Mouse (Mus musculus): ENCODE data around the gene 4930578C19Rik.
"Not testable (repeated sequence)": the region's sequence is repeated elsewhere in the genome, so short reads cannot be mapped to it uniquely, and the experiment has no call there.

Gene 4930578C19Rik

DNA sequence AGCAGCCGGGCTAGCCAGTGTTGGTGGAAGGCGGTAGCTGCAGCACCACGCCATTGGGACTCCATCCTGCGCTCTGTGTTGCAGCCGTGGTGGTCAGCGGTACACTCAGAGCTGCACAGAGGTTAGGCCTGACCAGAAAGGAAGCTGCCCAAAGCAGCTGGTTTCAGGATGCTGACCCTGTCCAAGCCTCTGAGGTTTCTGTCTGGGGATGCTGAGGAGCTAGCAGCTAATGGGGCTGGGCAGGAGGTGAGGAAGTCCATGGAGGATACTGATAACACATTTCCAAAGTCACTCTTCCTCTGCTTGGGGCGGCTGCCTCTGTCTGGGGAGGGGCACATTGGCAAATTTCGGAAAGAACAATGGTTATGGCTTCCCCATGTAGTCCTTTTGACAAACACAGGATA lies at the start of gene 4930578C19Rik:
TSS of gene 4930578C19Rik (minus strand) at position 200 of the 404 bp plus-strand sequence.
- no peak for DNase-seq (ENCODE audit: low read depth, low spot score)

DNA sequence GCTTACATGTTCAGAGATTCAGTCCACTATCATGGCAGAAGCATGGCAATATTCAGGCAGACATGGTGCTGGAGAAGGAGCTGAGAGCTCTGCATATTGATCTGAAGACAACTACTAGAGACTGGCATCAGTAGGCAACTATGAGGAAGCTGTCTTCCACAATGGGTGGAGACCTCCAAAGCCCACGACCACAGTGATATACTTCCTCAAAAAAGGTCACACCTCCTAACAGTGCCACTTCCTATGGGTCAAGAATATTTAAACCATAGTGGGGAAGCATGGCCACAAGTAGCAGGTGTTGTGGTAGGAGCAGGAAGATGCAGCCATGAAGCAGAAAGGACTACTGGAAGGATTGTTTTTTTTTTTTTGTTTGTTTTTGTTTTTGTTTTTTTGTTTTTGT lies 6.5 kb upstream of the 4930578C19Rik start:
- DNase-seq (ENCODE audit: low read depth, low spot score), result no peak

DNA sequence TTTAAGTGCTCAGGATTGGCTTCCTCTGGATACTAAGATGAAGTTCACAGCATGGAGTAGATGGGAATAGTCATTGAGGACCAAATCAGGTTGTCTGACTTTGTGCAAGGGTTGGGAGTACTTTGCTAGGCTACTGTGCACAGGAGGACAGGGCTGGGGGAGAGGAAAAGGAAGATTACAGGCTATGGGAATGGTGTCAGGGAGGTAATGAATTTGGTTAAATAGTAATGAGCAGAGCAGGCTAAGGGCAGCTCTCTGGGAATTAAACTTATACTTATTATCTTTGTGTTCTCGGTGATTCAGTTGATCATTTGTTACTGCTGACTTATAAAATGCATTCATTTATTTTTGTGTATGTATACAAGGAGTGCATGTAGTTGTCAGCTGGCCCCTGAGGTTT lies 1.7 kb upstream of the 4930578C19Rik start:
- no peak for DNase-seq (ENCODE audit: low read depth, low spot score)

DNA sequence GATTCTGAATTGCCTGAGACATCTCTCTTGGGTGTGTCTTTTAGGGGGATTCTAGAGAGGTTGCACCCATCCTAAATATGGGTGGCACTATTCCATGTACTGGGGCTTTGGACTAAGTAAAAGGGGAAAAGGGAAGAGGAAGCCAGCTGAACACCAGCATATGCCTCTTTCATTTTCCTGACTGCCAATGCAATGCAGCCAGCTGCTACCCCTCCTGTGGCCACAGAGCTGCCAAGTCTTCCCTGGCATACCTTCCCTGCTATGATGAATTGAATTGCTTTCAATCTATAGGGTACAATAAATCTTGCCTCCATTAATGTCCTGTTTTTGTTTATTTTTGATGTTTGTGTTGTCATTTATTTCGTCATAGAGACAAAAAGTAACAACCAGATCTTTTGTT lies 9.6 kb downstream of the 4930578C19Rik start:
- DNase-seq (ENCODE audit: low read depth, low spot score), result no peak

DNA sequence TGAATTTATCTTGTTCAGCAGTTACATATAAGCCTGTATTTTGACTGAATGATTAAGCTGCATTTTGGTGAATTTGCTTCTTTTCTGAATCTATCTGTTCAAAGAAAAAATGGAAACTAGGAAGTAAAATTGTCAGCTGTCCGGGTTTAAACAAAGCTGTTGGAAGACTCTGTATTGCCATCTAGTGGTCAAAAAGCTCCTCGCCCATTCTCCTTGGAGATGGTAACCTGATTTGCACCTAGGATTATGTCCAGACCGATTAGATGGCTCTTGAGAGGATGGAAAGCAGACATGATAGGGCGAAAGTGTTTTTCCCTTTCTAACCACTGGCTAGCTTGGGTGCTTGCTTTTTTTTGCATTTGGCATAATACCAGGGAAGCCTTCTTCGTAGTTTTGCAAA lies 19.1 kb downstream of the 4930578C19Rik start:
- DNase-seq (ENCODE audit: low read depth, low spot score), result peak; percentile 69

DNA sequence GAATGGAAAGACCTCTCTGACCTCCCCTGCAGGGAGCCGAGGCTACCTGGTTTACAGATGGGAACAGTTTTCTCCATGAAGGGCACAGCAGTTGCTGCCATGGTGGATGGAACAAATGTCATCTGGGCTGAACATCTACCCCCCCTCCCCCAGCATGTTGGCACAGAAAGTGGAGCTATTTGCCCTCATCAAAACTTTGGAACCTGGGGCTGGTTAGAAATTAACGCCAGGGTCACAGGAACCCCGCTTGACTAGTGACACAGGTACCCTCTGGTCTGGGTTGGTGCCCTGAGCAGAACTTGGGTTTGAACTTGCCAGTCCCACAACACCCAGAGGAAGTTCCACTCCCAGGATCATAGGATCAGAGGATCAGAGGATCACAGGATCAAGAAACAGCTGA lies 35.7 kb downstream of the 4930578C19Rik start:
- DNase-seq (ENCODE audit: low read depth, low spot score), result no peak

DNA sequence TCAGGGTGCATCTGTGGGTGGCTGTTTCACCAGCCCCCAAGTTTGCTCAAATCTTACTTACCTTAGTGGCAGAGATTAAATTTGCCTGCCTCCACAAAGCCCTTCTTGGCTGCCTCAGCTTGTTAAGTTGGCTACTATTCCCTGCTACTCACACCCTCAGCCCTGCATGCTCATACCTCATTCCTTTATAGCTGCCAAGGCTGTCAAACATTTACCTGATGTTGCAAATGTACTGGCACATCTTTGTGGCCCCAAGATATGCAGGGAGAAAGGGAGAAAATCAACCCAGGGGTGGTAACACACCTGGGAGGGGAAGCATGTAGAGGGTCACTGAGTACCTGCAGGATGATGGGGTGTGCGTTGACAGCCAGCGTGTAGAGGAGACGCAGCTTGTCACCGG lies 38.0 kb downstream of the 4930578C19Rik start:
- DNase-seq (ENCODE audit: low read depth, low spot score), result no peak

DNA sequence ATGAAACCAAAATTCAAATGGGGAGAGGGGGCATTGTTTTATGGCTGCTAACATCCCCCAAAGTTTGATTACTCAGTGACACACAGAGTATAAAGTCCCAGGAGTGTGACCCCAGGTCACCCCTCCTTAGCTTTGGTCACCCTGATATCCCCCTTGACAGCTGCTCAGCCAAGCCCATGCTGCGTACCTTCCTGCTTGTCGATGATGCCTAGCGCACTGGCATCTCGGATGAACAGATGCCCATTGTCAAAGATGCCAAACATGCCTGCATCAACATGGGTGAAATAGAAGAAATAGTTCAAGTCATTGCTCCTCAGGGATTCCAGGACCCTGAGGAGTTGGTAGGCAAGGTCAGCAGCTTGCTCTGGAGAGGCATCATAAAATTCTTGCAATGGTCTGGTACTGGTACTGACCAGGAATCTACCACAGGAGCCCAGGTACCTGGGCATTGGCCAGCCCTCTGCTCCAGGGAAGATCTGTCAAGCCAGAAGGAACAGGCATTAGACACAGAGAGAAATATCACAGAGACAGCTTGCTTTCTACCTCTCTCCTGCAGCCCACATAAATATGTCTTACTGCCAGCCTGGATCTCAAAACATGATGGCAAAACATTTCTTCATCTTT lies 40.9 kb downstream of the 4930578C19Rik start:
- DNase-seq (ENCODE audit: low read depth, low spot score), result no peak

DNA sequence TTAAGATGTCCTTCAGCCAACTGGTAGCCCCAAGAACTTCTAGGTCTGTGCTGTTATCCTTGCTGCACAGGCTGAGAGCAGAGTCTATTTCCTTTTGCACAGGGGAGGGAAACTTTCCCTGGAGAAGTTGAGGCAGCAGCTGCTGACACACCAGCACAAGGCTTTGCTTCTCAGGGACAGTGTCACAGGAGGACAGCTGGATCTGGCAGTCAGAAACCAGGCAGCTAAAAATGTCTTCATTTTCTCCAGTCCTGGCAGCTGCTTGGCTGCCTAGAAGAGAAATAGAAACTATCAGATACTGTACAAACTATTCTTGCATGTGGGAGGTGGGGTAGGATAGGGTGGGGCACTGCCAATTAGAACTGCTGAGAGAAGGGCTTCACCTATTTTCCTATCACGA lies 42.2 kb downstream of the 4930578C19Rik start:
- no peak for DNase-seq (ENCODE audit: low read depth, low spot score)

DNA sequence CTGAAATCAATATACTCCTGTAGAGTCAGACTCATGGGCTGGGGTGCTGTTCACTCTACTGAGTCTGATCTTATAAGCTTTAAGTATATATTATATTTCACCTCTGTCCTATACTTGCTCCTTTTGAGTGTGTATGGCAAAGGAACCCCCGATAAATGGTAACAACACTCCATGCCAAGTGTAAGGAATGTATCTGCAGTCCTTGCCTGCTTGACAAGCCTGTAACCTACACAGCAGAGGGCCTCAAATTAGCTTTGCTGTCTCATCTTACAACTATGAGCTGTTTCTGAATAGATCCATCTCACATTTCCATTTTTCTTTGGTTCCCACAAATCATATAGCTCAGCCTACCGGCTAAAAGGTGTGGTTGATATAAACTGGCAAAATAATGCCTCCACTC lies 46.6 kb downstream of the 4930578C19Rik start:
- no peak for DNase-seq (ENCODE audit: low read depth, low spot score)

DNA sequence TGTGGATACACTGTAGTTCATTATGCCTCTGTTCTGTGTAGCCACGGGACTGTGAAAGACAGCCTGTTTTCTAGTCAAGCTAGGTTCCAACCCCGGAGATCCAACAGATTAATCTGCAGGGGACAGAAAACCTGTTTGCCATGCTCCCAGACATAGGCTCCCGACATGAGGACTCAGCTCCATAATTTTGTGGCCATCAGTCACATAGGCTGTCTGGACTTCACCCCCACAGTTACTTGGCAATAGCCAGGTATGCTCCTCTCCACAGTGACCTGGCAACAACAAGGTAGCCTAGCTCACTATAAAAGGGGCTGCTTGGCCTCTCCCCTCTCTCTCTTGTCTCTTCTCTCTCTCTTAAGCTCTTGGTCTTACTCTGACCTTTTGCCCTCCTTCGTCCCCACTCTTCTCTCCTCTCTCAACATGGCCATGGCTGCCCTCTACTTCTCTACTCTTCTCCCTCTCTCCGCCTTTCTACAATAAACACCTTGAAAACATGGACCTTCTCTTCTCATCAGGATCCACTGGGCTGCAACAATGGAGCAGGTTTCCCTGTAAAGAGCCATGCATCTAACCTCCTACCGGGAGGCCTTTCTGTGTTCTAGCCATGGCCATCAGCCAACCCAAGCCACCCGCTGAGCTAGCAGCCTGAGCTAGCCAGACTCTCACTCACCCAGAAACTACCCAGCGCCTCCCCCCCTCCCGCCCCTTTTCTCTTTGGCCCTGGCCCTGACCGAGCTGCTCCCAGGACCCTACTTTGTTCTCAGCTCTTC lies 49.9 kb downstream of the 4930578C19Rik start:
- DNase-seq (ENCODE audit: low read depth, low spot score), result no peak

DNA sequence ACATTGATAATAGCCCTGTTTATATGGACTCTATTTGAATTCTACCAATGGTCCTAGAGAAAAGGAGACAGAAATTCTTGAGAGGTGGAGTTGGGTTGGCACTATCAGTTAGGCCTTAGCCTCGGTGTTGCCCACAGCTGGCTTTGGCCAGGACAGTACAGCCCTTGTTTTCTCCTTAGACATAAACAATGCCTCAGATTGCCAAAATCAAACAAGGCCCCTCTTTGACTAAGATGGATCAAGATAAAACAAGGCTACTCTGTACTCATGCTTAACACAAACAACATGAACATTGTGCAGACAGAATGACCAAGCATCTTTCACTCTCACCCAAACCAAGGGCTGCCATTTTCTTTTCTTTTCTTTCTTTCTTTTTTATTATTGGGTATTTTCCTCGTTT lies 51.6 kb downstream of the 4930578C19Rik start:
- no peak for DNase-seq (ENCODE audit: low read depth, low spot score)

DNA sequence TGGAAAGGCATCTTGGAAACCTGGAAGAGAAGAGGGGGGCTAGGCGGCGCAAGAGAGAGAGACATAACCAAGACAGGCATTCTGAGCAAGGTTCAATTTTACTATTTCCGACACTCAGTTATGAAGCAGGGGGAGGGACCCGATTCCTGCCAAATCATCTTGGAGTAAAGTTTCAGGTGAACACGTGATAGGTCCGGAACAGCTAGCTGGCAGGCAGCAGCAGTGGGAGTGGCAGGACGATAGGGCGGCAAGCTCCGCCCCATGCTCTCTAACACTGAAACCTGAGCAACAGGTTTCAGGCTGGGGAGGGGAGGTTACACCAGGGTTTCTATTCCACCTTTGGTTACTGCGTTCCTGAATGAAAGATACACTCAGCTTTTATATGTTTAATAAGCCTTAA lies 58.9 kb downstream of the 4930578C19Rik start:
- no peak for DNase-seq (ENCODE audit: low read depth, low spot score)

DNA sequence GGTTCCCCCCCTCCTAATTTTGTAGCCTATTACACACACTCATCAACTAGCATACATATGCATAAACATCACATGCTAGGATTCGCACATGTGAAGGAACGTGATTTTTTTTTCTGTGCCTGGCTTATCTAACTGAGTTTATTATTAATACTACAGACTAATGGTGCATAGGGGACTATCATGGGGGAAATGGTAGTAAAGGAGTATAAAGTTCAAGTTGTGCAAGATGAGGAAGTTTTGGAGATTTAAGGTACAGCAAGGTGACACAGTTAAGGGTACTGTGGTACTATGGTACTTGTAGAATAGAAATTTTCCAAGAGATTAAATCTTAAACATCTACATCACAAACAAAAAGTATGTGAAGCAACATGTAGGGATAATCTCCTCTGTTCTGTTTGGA lies 64.5 kb downstream of the 4930578C19Rik start:
- DNase-seq (ENCODE audit: low read depth, low spot score), result no peak

DNA sequence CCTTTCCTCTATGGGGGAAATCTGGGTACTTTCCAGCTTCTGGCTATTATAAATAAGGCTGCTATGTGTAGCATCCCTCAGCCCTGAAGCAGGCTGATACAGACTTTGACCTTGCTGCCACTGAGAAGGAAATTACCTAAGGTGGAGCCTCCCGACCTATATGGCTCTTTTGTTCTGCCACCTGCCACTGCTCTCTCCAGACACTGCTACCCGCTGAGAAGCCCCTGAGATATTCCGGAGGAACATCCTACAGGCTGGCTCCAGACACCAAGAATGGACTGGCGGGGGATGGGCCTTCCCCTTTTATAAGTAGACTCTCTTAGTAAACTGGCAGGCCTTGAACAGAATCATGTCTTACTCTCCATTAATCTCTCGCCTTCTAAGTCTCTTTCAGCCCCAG lies 77.0 kb downstream of the 4930578C19Rik start:
- DNase-seq (ENCODE audit: low read depth, low spot score), result not testable (repeated sequence)
